In the genomic region with DNA sequence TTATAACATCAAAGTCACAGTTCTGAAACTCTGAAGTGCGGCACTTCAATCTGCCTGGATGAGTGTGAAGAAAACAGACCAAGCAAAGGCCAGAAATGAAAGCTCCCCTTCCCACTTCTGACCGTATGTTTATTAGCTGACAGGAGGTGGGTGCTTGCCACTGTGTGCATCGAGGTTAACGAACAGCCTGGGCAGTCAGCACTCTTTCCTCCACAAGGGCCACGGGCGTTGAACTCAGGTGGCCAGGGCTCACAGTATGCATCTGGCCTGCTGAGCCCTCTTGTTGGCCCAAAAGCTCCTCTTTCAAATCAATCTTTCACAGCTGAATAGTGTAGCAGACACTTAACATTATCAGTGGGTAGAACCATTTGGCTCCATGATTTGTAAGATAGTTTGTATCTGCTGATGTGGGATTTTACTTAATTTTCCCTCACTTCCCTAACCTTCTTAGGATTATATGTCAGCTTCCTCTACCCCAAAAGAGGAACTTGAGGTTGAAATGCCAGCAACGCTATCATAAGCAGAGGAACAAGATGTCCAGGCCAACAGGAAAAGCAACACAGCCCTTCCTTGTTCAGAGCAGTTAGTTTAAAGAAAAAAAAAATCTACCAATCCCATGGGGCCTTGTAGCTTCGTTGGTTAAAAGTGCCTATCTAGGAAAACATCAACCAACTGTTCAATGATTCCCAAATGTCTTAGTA, we compare ENCODE assay signal across 11 mouse cellular contexts. TPM values are rescaled to one million over a fixed set of nuclear protein-coding genes. Genes with fewer than 3 reads are reported as not detected.
DNase-seq lines count a peak whose midpoint lies in the region; ATAC-seq and TF ChIP-seq lines count a peak whose summit lies in the region.
"Had no signal": no experiment of that assay in that cellular context is flagged by ENCODE, and none has a peak within 500 bp of the region (broad histone marks: within the 10 kb centered on the region; RNA-seq: fewer than 3 reads in every experiment).

No protein-coding gene starts in this region.

- no peaks in the 10 kb centered on the region for H3K9me3 ChIP-seq in liver, postnatal 0 days (ENCODE audit: low read length)

- intact Hi-C loops in heart, adult 2 months (cut with DNase I): loop anchor here (2.0 kb wide), 2 partner anchors 16 kb away; no protein-coding TSS in a partner anchor
- intact Hi-C loops in heart, postnatal 14 days (cut with DNase I): no loop called here

- no peak for TF ChIP-seq EP300 in heart, adult 2 months (IDR thresholded peaks at IDR 0.05; ENCODE audit: insufficient read depth, low read depth, low read length)
- peak; percentile 92 for TF ChIP-seq EP300 in liver, postnatal 0 days (IDR thresholded peaks at IDR 0.05; ENCODE audit: low read depth)

- peaks cover 4% of the 10 kb centered on the region for H3K79me2 ChIP-seq in heart, adult 2 months (replicated peaks; ENCODE audit: control insufficient read depth, insufficient read depth, low read length)

- 0 out of 2 replicates have a peak overlapping the region, but pooled peaks have one; percentile 11 for H3K9ac ChIP-seq in heart, adult 2 months (ENCODE audit: low read depth, low read length)
- peak overlapping the region; percentile 21; the same call in 1 of the 2 replicates for H3K9ac ChIP-seq in liver, postnatal 0 days (replicated peaks)

- H3K36me3 ChIP-seq in heart, adult 2 months (ENCODE audit: control insufficient read depth, insufficient read depth, low read length): peaks cover 16% of the 10 kb centered on the region
- no peaks in the 10 kb centered on the region for H3K36me3 ChIP-seq in liver, postnatal 0 days (replicated peaks; ENCODE audit: insufficient read depth, low read length)

- peaks cover 31% of the 10 kb centered on the region for H3K4me1 ChIP-seq in heart, adult 2 months (ENCODE audit: control insufficient read depth, insufficient read depth, low read length)
- H3K4me1 ChIP-seq in liver, postnatal 0 days (ENCODE audit: insufficient read depth): peaks cover 51% of the 10 kb centered on the region

- ATAC-seq in liver, postnatal 0 days: peak; percentile 42

- peak; percentile 35 to 52 for DNase-seq in heart, adult 2 months
- DNase-seq in heart, postnatal 14 days: no peak
- DNase-seq in urinary bladder, postnatal 4 days (ENCODE audit: low spot score in 2 of 2): peak; percentile 16 to 42
- DNase-seq in urinary bladder, adult 18-20 months (ENCODE audit: low spot score in 2 of 2): no peak
- DNase-seq in liver, postnatal 0 days: no peak
- DNase-seq in right cerebral cortex, postnatal 36 days (ENCODE audit: low spot score in 2 of 2): no peak
- no peak for DNase-seq in ovary, postnatal 36 days (ENCODE audit: low spot score)
- DNase-seq in urinary bladder, postnatal 14 days (ENCODE audit: low spot score): no peak
- DNase-seq: cerebellum, adult 18-20 months; gastrocnemius, postnatal 25 days; right cerebral cortex, adult 18-20 months had no signal

- H3K27me3 ChIP-seq in heart, adult 2 months (ENCODE audit: control insufficient read depth, insufficient read depth, low read length): no peaks in the 10 kb centered on the region
- H3K27me3 ChIP-seq in liver, postnatal 0 days (ENCODE audit: insufficient read depth, low read length): no peaks in the 10 kb centered on the region

- H3K27ac ChIP-seq in heart, adult 2 months: peak overlapping the region; percentile 84
- H3K27ac ChIP-seq in liver, postnatal 0 days (ENCODE audit: low read depth): peak overlapping the region; percentile 96

- no peak overlapping the region for H3K4me3 ChIP-seq in heart, adult 2 months
- no peak overlapping the region for H3K4me3 ChIP-seq in liver, postnatal 0 days (ENCODE audit: low read depth, low read length)

- 51% methylated on average over 8 of the region's 8 CpGs for whole genome bisulfite sequencing in heart, adult 2 months
- WGBS in liver, postnatal 0 days (ENCODE audit: insufficient replicate concordance): 17% methylated on average over 8 of the region's 8 CpGs

- TF ChIP-seq CTCF in heart, adult 2 months (IDR thresholded peaks at IDR 0.05): no peak
- no peak for TF ChIP-seq CTCF in liver, postnatal 0 days (IDR thresholded peaks at IDR 0.05; ENCODE audit: low read depth)

- no peak for TF ChIP-seq POLR2A in heart, adult 2 months (IDR thresholded peaks at IDR 0.05; ENCODE audit: insufficient read depth, low read depth, low read length)

- peak overlapping the region; percentile 52 for H3K4me2 ChIP-seq in liver, postnatal 0 days (ENCODE audit: low read depth, low read length)

RNA-seq across cellular contexts. Expression of gene Rnf169, which starts 17.6 kb away (rescaled TPM):
- total RNA-seq in heart, adult 2 months (2021): 10 to 100 TPM in 1 of 2 experiments, 1 to 10 TPM in 1; 9.4 to 10.6 TPM
- polyA plus RNA-seq in heart, adult 2 months (2012; rRNA removed): 2.9 and 3.6 TPM in 2 replicates
- total RNA-seq in heart, postnatal 14 days (2021): 10 to 100 TPM; 14.7 TPM
- polyA plus RNA-seq in liver, postnatal 0 days (2015; fragmentation: Nextera tagmentation; extraction: Ambion mirVana): 2.5 and 2.8 TPM in 2 replicates

RNA-seq across cellular contexts. Expression of gene Chrdl2, which starts 43.3 kb away (rescaled TPM):
- under 1 TPM in 1 of 2 experiments, not detected in 1; 0.16 TPM for total RNA-seq in heart, adult 2 months (2021)
- polyA plus RNA-seq in heart, adult 2 months (2012; rRNA removed): 0.18 and 0.38 TPM in 2 replicates
- not detected for total RNA-seq in heart, postnatal 14 days (2021)
- polyA plus RNA-seq in liver, postnatal 0 days (2015; fragmentation: Nextera tagmentation; extraction: Ambion mirVana): not detected in 2 replicates

Comparison
In these comparisons a context has a peak if more than half of its experiments do, and no peak if none do; other contexts are left out.
1. DNase-seq: peak in heart, adult 2 months (2 of 2) and urinary bladder, postnatal 4 days (2 of 2); none in heart, postnatal 14 days (0 of 2), urinary bladder, adult 18-20 months (0 of 2), liver, postnatal 0 days (single experiment), right cerebral cortex, postnatal 36 days (0 of 2), ovary, postnatal 36 days (single experiment) and urinary bladder, postnatal 14 days (single experiment).